Mouse (Mus musculus) intestine, embryonic 16.5 days (tissue): ENCODE measurements around the gene Ctsw. TPM values are rescaled to one million over a fixed set of nuclear protein-coding genes. Genes with fewer than 3 reads are reported as not detected.
A peak's percentile ranks its signal among the peaks of the same experiment; 100 is the strongest.
"Not testable (repeated sequence)": the region's sequence is repeated elsewhere in the genome, so short reads cannot be mapped to it uniquely, and the experiment has no call there.

Experiments used
- ATAC-seq: fragments of 200-750 bp; cut with Nextera tagmentation; 2 replicates; pipeline ENCODE4 v1.8.0; 2017; ENCODE audit warnings: moderate TSS enrichment, moderate library complexity
- H3K27ac ChIP-seq: fragments of 300-500 bp; sonication (generic); 2 replicates; pipeline ENCODE4 v1.5.1; 2014; ENCODE audit warnings: mild to moderate bottlenecking, low read length
- H3K27me3 ChIP-seq: fragments of 300-500 bp; sonication (generic); replicated peaks from 2 replicates; pipeline ENCODE4 v1.6.1; 2014; ENCODE audit warnings: low read length, control low read depth, mixed read lengths; ENCODE audit not compliant: control insufficient read depth, insufficient read depth
- H3K36me3 ChIP-seq: fragments of 300-500 bp; sonication (generic); 2 replicates; pipeline ENCODE4 v1.6.1; 2014; ENCODE audit warnings: low read length, control low read depth; ENCODE audit not compliant: control insufficient read depth, insufficient read depth
- H3K4me1 ChIP-seq: fragments of 300-500 bp; sonication (generic); 2 replicates; pipeline ENCODE4 v1.6.1; 2014; ENCODE audit warnings: low read length, control low read depth, mixed read lengths; ENCODE audit not compliant: control insufficient read depth, insufficient read depth
- H3K4me2 ChIP-seq: fragments of 300-500 bp; sonication (generic); 2 replicates; pipeline ENCODE4 v1.6.1; 2014; ENCODE audit warnings: low read depth, low read length, control low read depth
- H3K4me3 ChIP-seq: fragments of 300-500 bp; sonication (generic); 2 replicates; pipeline ENCODE4 v1.5.1; 2014; ENCODE audit warnings: mild to moderate bottlenecking, low read length
- H3K9ac ChIP-seq: fragments of 300-500 bp; sonication (generic); 2 replicates; pipeline ENCODE4 v1.6.1; 2014; ENCODE audit warnings: low read depth, low read length
- H3K9me3 ChIP-seq: fragments of 300-500 bp; sonication (generic); 2 replicates; pipeline ENCODE4 v1.6.1; 2016; ENCODE audit warnings: low read length, control low read depth; ENCODE audit not compliant: control insufficient read depth
- WGBS: fragments of 180-500 bp; shearing (Covaris S2); extraction: QIAGEN DNeasy Blood & Tissue Kit; methylation state at CpG from one replicate; pipeline ENCODE4 v1.1.7; 2014; 5-methylcytosine and 5-hydroxymethylcytosine counted together
- polyA plus RNA-seq: library from polyadenylated mRNA; unstranded; fragments of >200 nt; fragmentation: Nextera tagmentation; extraction: Ambion mirVana; gene quantifications from 2 replicates; pipeline ENCODE4 v1.2.1, GENCODE M21; 2015

Ctsw gene
- polyA plus RNA-seq, 1 experiment from 2014 or later, result 1.7 TPM

- peaks cover 16% of the 10 kb centered on the region for H3K36me3 ChIP-seq
- ATAC-seq, result peak; percentile 62
- H3K4me2 ChIP-seq, result no peak overlapping the region
- H3K4me3 ChIP-seq, result no peak overlapping the region
- 75% methylated on average over 2 of the region's 2 CpGs for WGBS
- no peaks in the 10 kb centered on the region for H3K27me3 ChIP-seq
- 0 out of 2 replicates have a peak, but pooled peaks cover 2% of the 10 kb centered on the region for H3K4me1 ChIP-seq
- H3K9ac ChIP-seq, result no peak overlapping the region
- H3K9me3 ChIP-seq, result no peaks in the 10 kb centered on the region
- H3K27ac ChIP-seq, result 0 out of 2 replicates have a peak overlapping the region, but pooled peaks have one; percentile 33
Observed at GRCm38 (mm10) chr19:5500330-5500875, 32.1 kb upstream of the Ctsw start.

GRCm38 (mm10) chr19:5496052-5496370, 27.7 kb upstream of the Ctsw start:
- Histone ChIP-seq H3K27ac (no peak overlapping the region), H3K4me3 (no peak overlapping the region), H3K27me3 (no peaks in the 10 kb centered on the region), H3K9me3 (no peaks in the 10 kb centered on the region), H3K9ac (no peak overlapping the region), H3K4me2 (no peak overlapping the region), H3K36me3 (peaks cover 32% of the 10 kb centered on the region), H3K4me1 (peaks cover 17% of the 10 kb centered on the region)
- 85% methylated on average over 16 of the region's 16 CpGs for WGBS
- ATAC-seq, result no peak

GRCm38 (mm10) chr19:5495353-5496051, 27.2 kb upstream of the Ctsw start:
- ATAC-seq, result no peak
- Histone ChIP-seq H3K4me2 (no peak overlapping the region), H3K9ac (no peak overlapping the region), H3K4me1 (peaks cover 17% of the 10 kb centered on the region), H3K4me3 (no peak overlapping the region), H3K9me3 (no peaks in the 10 kb centered on the region), H3K36me3 (peaks cover 32% of the 10 kb centered on the region), H3K27ac (peak overlapping the region; percentile 4; the same call in 1 of the 2 replicates), H3K27me3 (no peaks in the 10 kb centered on the region)
- 79% methylated on average over 12 of the region's 12 CpGs for WGBS

GRCm38 (mm10) chr19:5494314-5494713, 26.0 kb upstream of the Ctsw start:
- H3K9me3 ChIP-seq, result no peaks in the 10 kb centered on the region
- no peak overlapping the region for H3K9ac ChIP-seq
- no peaks in the 10 kb centered on the region for H3K27me3 ChIP-seq
- no peak overlapping the region for H3K4me2 ChIP-seq
- H3K27ac ChIP-seq, result peak overlapping the region; percentile 72
- 75% methylated on average over 3 of the region's 3 CpGs for WGBS
- H3K36me3 ChIP-seq, result peaks cover 32% of the 10 kb centered on the region
- H3K4me1 ChIP-seq, result peaks cover 18% of the 10 kb centered on the region
- no peak overlapping the region for H3K4me3 ChIP-seq
- ATAC-seq, result peak; percentile 26

GRCm38 (mm10) chr19:5493301-5493721, 25.0 kb upstream of the Ctsw start:
- not testable (repeated sequence) for H3K4me3 ChIP-seq, ATAC-seq, H3K9ac ChIP-seq, H3K4me2 ChIP-seq, H3K9me3 ChIP-seq, H3K27me3 ChIP-seq
- 58% methylated on average over 9 of the region's 9 CpGs for WGBS
- Histone ChIP-seq H3K36me3 (peaks cover 32% of the 10 kb centered on the region), H3K27ac (peak overlapping the region; percentile 14; the same call in 1 of the 2 replicates), H3K4me1 (peaks cover 18% of the 10 kb centered on the region)

GRCm38 (mm10) chr19:5492641-5493040, 24.3 kb upstream of the Ctsw start:
- H3K9ac ChIP-seq, result 0 out of 2 replicates have a peak overlapping the region, but pooled peaks have one; percentile 24
- 83% methylated on average over 4 of the region's 4 CpGs for WGBS
- H3K4me2 ChIP-seq, result no peak overlapping the region; the same call in 1 of the 2 replicates

GRCm38 (mm10) chr19:5490898-5491708, 22.8 kb upstream of the Ctsw start:
- H3K27ac ChIP-seq, result peak overlapping the region; percentile 99
- peaks cover 32% of the 10 kb centered on the region for H3K4me1 ChIP-seq
- H3K27me3 ChIP-seq, result no peaks in the 10 kb centered on the region
- peak overlapping the region; percentile 98 for H3K4me3 ChIP-seq
- peak overlapping the region; percentile 79 for H3K4me2 ChIP-seq
- peak; percentile 27 for ATAC-seq
- peak overlapping the region; percentile 97 for H3K9ac ChIP-seq
- under 1% methylated on average over 59 of the region's 59 CpGs for WGBS
- no peaks in the 10 kb centered on the region for H3K9me3 ChIP-seq
- peaks cover 23% of the 10 kb centered on the region for H3K36me3 ChIP-seq

More at GRCm38 (mm10) chr19:5492641-5493040, 24.3 kb upstream of the Ctsw start:
- H3K4me1 ChIP-seq, result peaks cover 18% of the 10 kb centered on the region
- peak overlapping the region; percentile 33 for H3K27ac ChIP-seq
- ATAC-seq, result no peak
- peak overlapping the region; percentile 7; the same call in 1 of the 2 replicates for H3K4me3 ChIP-seq
- no peaks in the 10 kb centered on the region for H3K9me3 ChIP-seq
- H3K27me3 ChIP-seq, result no peaks in the 10 kb centered on the region
- H3K36me3 ChIP-seq, result peaks cover 32% of the 10 kb centered on the region

- peak; percentile 49 for ATAC-seq
- peak within 1 kb of the TSS; percentile 93 for H3K4me2 ChIP-seq
- peak within 1 kb of the TSS; percentile 97 for H3K9ac ChIP-seq
- H3K27me3 ChIP-seq, result no peaks in the 10 kb centered on the region
- H3K9me3 ChIP-seq, result no peaks in the 10 kb centered on the region
- peak within 1 kb of the TSS; percentile 98 for H3K4me3 ChIP-seq
- H3K4me1 ChIP-seq, result peaks cover 32% of the 10 kb centered on the region
- H3K36me3 ChIP-seq, result peaks cover 19% of the 10 kb centered on the region
- WGBS, result under 1% methylated on average over 62 of the region's 62 CpGs
- peak within 1 kb of the TSS; percentile 99 for H3K27ac ChIP-seq
Observed at GRCm38 (mm10) chr19:5490313-5490897, 22.1 kb upstream of the Ctsw start, which contains the start of gene Cfl1. Gene Cfl1 (plus strand): TSS chr19:5490455.

GRCm38 (mm10) chr19:5489721-5490120, 21.4 kb upstream of the Ctsw start:
- peak overlapping the region; percentile 99 for H3K27ac ChIP-seq
- not testable (repeated sequence) for ATAC-seq

More at GRCm38 (mm10) chr19:5489721-5490120, 21.4 kb upstream of the Ctsw start:
- peak overlapping the region; percentile 43 for H3K4me2 ChIP-seq
- not testable (repeated sequence) for H3K9me3 ChIP-seq, H3K27me3 ChIP-seq, H3K9ac ChIP-seq
- H3K4me3 ChIP-seq, result peak overlapping the region; percentile 98; the same call in 1 of the 2 replicates
- peaks cover 15% of the 10 kb centered on the region; the same call in 1 of the 2 replicates for H3K36me3 ChIP-seq
- H3K4me1 ChIP-seq, result peaks cover 31% of the 10 kb centered on the region
- 41% methylated on average over 10 of the region's 10 CpGs for WGBS
